Mouse (Mus musculus): Measurements from ENCODE around the gene Plch2.

Plch2 gene

GRCm38 (mm10) chr4:154952461-154953241 lies 103.9 kb downstream of the Plch2 start:
- no peak for DNase-seq

- no peak for DNase-seq
Observed at GRCm38 (mm10) chr4:154949589-154949982, 107.0 kb downstream of the Plch2 start.

GRCm38 (mm10) chr4:154948940-154949588 lies 107.5 kb downstream of the Plch2 start:
- no peak for DNase-seq

- no peak for DNase-seq
Observed at GRCm38 (mm10) chr4:154948066-154948939, 108.3 kb downstream of the Plch2 start.

GRCm38 (mm10) chr4:154946319-154946718 lies 110.3 kb downstream of the Plch2 start:
- no peak for DNase-seq

DNA sequence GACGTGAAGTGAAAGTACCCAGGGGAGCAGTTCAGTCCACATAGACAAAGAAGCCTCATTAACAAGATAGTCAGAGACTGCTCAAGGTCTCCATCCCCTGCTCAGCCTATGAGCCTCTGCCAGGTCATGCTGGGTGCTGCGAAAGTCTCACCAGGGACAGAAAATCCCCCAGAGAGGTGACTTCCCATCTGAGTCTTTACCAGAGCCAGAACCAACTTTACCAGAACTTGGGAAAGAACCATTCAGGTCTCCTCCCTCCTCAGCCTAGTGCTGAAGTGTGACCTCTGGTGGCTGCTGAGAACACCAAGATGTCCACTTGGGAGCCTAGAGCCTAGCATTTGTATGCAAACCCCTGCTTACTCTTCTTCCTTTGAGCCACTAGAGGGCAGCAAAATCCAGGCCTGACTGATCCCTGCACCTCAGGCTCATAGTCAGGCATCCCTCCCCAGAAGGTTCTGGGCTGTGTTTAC lies 112.4 kb downstream of the Plch2 start:
- peak; percentile 48 to 73 for DNase-seq

DNA sequence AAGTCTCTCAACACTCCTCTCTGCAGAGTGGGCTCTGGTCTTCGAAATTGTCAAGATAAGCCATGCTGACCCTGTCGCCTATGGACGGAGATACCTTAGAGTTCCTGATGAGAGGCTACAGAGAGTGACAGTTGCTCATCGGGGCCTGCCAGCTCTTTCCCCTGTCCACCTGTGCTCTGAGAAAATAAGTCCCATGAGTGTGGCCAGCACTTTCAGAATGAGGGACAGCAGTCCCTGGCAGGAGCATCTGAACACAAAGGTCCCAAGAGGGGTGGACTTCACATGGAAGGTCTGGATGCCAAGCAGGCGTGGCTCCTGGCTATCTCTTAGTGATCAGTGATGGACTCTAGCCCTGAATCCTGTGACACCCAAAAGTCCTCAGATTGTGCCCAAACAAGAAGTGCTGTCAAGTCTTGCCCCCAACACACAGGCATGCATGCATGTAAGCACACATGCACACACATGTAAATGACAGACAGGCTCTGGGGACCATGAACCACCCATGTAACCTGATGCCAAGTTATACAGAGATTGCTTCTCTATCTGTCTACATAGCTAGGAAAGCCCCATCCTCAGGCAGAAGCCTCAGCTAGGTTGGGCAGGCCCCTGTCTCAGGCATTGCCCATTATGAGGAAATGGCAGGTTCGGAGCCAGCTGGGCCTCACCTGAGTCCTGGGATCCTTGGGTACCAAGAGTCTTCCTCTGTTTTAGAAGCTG lies 113.1 kb downstream of the Plch2 start:
- DNase-seq, result no peak

DNA sequence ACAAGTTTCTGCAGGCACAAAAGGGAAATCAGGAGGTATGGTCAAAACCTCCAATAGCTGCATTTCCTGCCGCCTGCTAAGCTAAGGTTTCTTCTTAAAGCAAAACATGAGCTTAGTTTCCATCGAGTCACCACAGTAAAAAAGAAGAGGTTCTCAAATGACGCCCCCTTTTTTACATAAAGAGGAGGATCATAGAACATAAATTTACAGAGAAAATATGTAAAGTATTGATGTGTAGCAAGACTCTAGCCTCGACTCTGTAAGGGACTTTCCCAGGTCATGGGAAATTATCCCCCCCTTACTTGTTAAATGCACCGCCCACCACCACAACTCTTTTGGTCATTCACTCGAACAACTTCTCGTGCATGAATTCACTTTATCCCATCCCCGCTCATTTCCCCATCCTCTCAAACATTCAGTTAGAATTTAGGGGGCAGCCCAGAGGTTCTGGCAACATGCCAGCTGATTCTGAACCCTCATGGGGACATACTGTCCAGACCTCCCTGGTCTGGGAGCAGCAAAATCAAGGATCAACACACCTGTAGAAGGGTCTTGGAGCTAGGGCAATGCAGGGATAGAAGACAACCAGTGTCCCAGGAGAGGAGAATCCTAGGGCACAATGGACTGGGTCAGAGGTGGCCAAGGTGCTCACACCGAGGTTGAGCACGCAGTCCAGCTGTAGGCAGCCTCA lies 113.8 kb downstream of the Plch2 start:
- peak in 1 of 2 experiments; percentile 0 for DNase-seq

- no peak for DNase-seq
Observed at GRCm38 (mm10) chr4:154941831-154942230, 114.8 kb downstream of the Plch2 start.

DNA sequence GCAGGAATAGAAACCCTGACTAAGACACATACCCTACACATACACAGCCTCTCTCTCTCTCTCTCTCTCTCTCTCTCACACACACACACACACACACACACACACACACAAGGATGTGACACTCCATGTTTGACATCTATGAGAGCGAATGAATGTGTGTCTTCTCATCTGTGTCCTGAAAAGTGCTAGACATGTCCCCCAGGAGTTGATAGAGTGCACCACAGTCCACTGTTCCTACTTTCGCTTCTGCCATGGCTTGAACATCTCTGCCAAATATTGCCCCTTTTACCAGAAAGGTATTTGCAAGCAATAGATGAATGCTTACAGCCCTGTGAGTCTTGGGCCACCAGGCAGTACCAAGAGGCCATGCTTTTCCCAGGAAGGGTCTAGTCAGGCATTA lies 116.4 kb downstream of the Plch2 start:
- no peak for DNase-seq

- DNase-seq, result no peak
Observed at GRCm38 (mm10) chr4:154937746-154938145, 118.8 kb downstream of the Plch2 start.

GRCm38 (mm10) chr4:154936542-154937255 lies 119.9 kb downstream of the Plch2 start:
- peak; percentile 52 to 71 for DNase-seq

- DNase-seq, result peak; percentile 34 to 60
Observed at GRCm38 (mm10) chr4:154935788-154936187, 120.8 kb downstream of the Plch2 start.

GRCm38 (mm10) chr4:154934800-154935199 lies 121.8 kb downstream of the Plch2 start:
- DNase-seq, result no peak

DNA sequence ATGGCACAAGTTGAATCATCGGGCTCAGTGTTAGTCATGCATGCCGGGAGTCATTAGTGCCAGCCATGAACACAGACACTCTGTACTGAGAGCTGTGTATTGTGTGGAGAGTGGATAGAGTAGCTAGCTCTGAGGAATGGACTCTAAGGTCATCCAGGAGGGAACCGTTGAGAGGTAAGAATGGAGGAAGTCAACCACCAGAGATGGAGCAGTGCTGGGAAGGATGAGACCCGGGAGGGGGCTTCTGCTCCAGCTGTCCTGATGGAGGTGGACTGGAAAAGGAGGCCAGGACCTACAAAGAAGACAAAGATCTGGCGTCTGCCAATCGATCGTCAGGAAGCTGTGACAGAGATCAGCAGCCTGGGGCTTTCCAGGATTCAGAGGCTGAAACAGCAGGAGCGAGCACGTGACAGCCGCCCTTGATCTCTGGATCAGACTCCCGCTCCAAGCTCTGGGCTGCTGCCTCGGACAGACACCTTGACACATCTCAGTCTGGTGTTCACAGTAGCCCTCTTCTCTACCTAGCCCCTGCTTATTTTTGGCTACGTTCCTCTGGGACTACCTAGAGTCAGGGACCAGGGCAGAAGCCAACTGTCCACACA lies 123.2 kb downstream of the Plch2 start:
- DNase-seq, result no peak

All from thymus, adult 18-20 months (tissue).